Mouse (Mus musculus): Measurements from ENCODE around the gene Zar1.
"Not testable (repeated sequence)": the region's sequence is repeated elsewhere in the genome, so short reads cannot be mapped to it uniquely, and the experiment has no call there.

Gene Zar1

GRCm38 (mm10) chr5:72580970-72581332 lies at the start of gene Zar1:
TSS of gene Zar1 (minus strand) at chr5:72581254.
- DNase-seq (ENCODE audit: low spot score), result not testable (repeated sequence)

- DNase-seq (ENCODE audit: low spot score), result no peak
Measured at GRCm38 (mm10) chr5:72630026-72630425, 49.0 kb upstream of the Zar1 start.

- DNase-seq (ENCODE audit: low spot score), result no peak
Measured at GRCm38 (mm10) chr5:72621022-72621421, 40.0 kb upstream of the Zar1 start.

- DNase-seq (ENCODE audit: low spot score), result no peak
Measured at GRCm38 (mm10) chr5:72617413-72617812, 36.4 kb upstream of the Zar1 start.

GRCm38 (mm10) chr5:72603138-72603537 lies 22.1 kb upstream of the Zar1 start:
- DNase-seq (ENCODE audit: low spot score), result no peak

GRCm38 (mm10) chr5:72601006-72601405 lies 20.0 kb upstream of the Zar1 start:
- peak; percentile 72 for DNase-seq (ENCODE audit: low spot score)

GRCm38 (mm10) chr5:72587192-72587681 lies 6.2 kb upstream of the Zar1 start, which contains the start of gene Gm5868:
TSS of gene Gm5868 (minus strand) at chr5:72587551.
- peak; percentile 41 for DNase-seq (ENCODE audit: low spot score)

GRCm38 (mm10) chr5:72586667-72587191 lies 5.7 kb upstream of the Zar1 start:
- not testable (repeated sequence) for DNase-seq (ENCODE audit: low spot score)

GRCm38 (mm10) chr5:72586122-72586521 lies 5.1 kb upstream of the Zar1 start:
- DNase-seq (ENCODE audit: low spot score), result not testable (repeated sequence)

GRCm38 (mm10) chr5:72580088-72580969 lies 725 bp downstream of the Zar1 start:
- peak; percentile 30 for DNase-seq (ENCODE audit: low spot score)

- peak; percentile 27 for DNase-seq (ENCODE audit: low spot score)
Measured at GRCm38 (mm10) chr5:72579599-72579998, 1.5 kb downstream of the Zar1 start.

GRCm38 (mm10) chr5:72565621-72566020 lies 15.4 kb downstream of the Zar1 start:
- DNase-seq (ENCODE audit: low spot score), result no peak

- not testable (repeated sequence) for DNase-seq (ENCODE audit: low spot score)
Measured at GRCm38 (mm10) chr5:72563183-72563582, 17.9 kb downstream of the Zar1 start.

GRCm38 (mm10) chr5:72560976-72561628 lies 20.0 kb downstream of the Zar1 start:
- DNase-seq (ENCODE audit: low spot score), result no peak

GRCm38 (mm10) chr5:72559544-72560049 lies 21.5 kb downstream of the Zar1 start, which contains the start of gene Nfxl1:
TSS of gene Nfxl1 (minus strand) at chr5:72559684.
- peak; percentile 99 for DNase-seq (ENCODE audit: low spot score)

- DNase-seq (ENCODE audit: low spot score), result peak; percentile 44
Measured at GRCm38 (mm10) chr5:72558716-72559526, 22.1 kb downstream of the Zar1 start.

GRCm38 (mm10) chr5:72556245-72556644 lies 24.8 kb downstream of the Zar1 start:
- no peak for DNase-seq (ENCODE audit: low spot score)

- DNase-seq (ENCODE audit: low spot score), result no peak
Measured at GRCm38 (mm10) chr5:72551209-72551608, 29.8 kb downstream of the Zar1 start.

GRCm38 (mm10) chr5:72528896-72529295 lies 52.2 kb downstream of the Zar1 start:
- DNase-seq (ENCODE audit: low spot score), result no peak
